Mouse (Mus musculus) midbrain, embryonic 10.5 days (tissue): ENCODE data around the gene Cmtm1. TPM values are rescaled to one million over a fixed set of nuclear protein-coding genes. Genes with fewer than 3 reads are reported as not detected.
"Not testable (repeated sequence)": the region's sequence is repeated elsewhere in the genome, so short reads cannot be mapped to it uniquely, and the experiment has no call there.

Source experiments
- DNase-seq: peaks from one replicate; pipeline ENCODE4 v3.0.0-alpha.2; 2017; ENCODE audit warnings: low spot score
- H3K27ac ChIP-seq: fragments of 300-500 bp; sonication (generic); replicated peaks from 2 replicates; pipeline ENCODE4 v1.5.1; 2016; ENCODE audit warnings: mild to moderate bottlenecking
- H3K27me3 ChIP-seq: fragments of 300-500 bp; sonication (generic); 2 replicates; pipeline ENCODE4 v1.6.1; 2016; ENCODE audit warnings: low read depth, mild to moderate bottlenecking; ENCODE audit not compliant: poor library complexity, severe bottlenecking
- H3K36me3 ChIP-seq: fragments of 300-500 bp; sonication (generic); 2 replicates; pipeline ENCODE4 v1.6.1; 2016; ENCODE audit warnings: mild to moderate bottlenecking, moderate library complexity
- H3K4me1 ChIP-seq: fragments of 300-500 bp; sonication (generic); 2 replicates; pipeline ENCODE4 v1.6.1; 2016
- H3K4me3 ChIP-seq: fragments of 300-500 bp; sonication (generic); 2 replicates; pipeline ENCODE4 v1.5.1; 2016; ENCODE audit warnings: mild to moderate bottlenecking, moderate library complexity
- H3K9me3 ChIP-seq: fragments of 300-500 bp; sonication (generic); replicated peaks from 2 replicates; pipeline ENCODE4 v1.6.1; 2016; ENCODE audit warnings: mild to moderate bottlenecking
- WGBS: fragments of 180-500 bp; shearing (Covaris S2); methylation state at CpG from one replicate; pipeline ENCODE4 v1.1.7; 2016; 5-methylcytosine and 5-hydroxymethylcytosine counted together
- polyA plus RNA-seq: library from polyadenylated mRNA; unstranded; fragments of >200 nt; fragmentation: Nextera tagmentation; extraction: Ambion mirVana; gene quantifications from 2 replicates; pipeline ENCODE4 v1.2.1, GENCODE M21; 2016

The Cmtm1 gene
- polyA plus RNA-seq, 1 experiment from 2014 or later: not detected

DNA sequence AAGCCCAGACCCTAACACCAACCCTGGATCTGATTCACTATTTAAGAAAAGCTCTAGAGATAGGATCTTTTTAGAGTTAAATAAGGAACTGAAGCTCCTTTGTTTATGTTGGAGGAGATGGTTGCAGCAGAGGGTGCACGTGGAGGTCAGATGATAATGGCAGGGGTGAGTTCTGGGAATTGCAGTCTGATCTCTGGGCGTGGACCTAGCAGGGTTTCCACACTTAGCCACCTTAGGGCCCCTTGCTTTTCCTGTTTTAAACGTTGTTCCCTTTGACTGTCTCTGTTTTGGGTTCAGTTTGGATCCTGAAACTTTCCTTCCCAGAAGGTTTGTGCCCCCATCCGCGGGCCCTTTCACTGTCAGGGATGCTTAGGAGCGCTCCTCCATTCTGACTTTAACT, 1.6 kb downstream of the Cmtm1 start:
- not testable (repeated sequence) for H3K4me3 ChIP-seq, H3K9me3 ChIP-seq, H3K27ac ChIP-seq, H3K4me1 ChIP-seq, DNase-seq, H3K36me3 ChIP-seq, H3K27me3 ChIP-seq
- 70% methylated on average over 6 of the region's 6 CpGs for WGBS

DNA sequence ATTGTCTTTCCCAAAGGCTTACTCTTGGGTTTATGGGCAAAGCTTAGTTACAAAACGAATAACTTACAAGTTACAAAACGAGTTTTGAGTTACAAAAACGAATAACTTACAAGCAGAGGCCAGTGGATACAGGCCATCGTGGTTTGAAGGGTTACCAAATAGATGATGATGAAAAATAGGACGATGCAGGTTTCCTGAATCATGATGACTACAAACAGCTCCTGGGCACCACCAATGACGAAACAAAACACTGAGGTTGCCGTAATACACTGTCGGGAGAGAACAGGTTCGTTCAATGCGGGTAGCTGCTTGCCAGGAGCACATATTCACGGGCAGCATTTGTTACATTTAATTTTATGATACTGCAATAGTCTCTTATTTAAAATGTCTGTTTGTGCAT, 5.0 kb downstream of the Cmtm1 start:
- H3K4me1 ChIP-seq: peaks cover 20% of the 10 kb centered on the region
- no peaks in the 10 kb centered on the region for H3K9me3 ChIP-seq
- H3K27me3 ChIP-seq: no peaks in the 10 kb centered on the region
- DNase-seq: no peak
- no peak overlapping the region for H3K4me3 ChIP-seq
- 89% methylated on average over 11 of the region's 11 CpGs for WGBS
- no peak overlapping the region for H3K27ac ChIP-seq
- H3K36me3 ChIP-seq: no peaks in the 10 kb centered on the region

DNA sequence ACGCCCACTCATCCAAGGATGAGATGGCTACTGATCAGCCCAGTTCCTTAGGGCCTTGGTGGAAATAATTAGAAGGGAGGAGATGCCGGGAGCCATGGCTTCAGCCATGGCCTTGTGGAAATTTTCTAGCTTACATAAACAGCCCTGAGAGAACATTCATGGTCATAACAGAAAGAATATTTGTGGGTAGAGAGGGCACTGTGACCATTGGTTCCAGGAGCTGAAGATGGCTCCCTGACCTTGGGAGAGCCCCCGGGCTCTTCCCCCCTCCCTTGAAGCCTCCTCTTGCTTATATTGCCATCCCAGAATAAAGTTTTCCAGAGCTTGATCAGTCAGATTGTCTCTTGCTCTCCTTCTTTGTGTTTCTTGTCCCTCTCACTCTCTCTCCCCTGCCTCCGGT, 7.4 kb downstream of the Cmtm1 start:
- not testable (repeated sequence) for H3K36me3 ChIP-seq, DNase-seq, H3K27me3 ChIP-seq, H3K4me3 ChIP-seq, H3K27ac ChIP-seq, H3K9me3 ChIP-seq
- WGBS: 93% methylated on average over 4 of the region's 4 CpGs
- peaks cover 20% of the 10 kb centered on the region for H3K4me1 ChIP-seq

DNA sequence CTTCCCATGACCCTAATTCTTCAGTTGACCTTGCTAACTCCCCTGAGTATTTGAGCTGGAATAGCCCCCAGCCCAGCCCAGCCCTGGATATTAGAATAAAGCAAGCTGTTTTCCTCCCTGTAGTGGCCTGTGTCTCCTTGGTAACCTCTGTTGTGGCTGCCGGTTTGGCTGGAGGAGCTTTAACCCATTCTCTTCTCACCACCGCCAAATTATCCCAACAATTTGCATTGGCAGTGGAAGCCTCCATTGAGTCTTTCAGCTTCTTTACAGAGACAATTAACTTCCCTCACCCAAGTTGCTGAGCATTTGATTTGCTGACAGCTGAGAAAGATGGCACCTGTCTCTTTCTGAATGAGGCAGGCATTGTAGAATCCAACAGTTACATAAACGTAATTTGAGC, 8.4 kb downstream of the Cmtm1 start:
- not testable (repeated sequence) for H3K36me3 ChIP-seq, H3K27me3 ChIP-seq, H3K4me3 ChIP-seq, H3K9me3 ChIP-seq
- peak overlapping the region; percentile 59; the same call in 1 of the 2 replicates for H3K27ac ChIP-seq
- WGBS: 16% methylated on average over 3 of the region's 3 CpGs
- peak; percentile 54 for DNase-seq
- peaks cover 24% of the 10 kb centered on the region for H3K4me1 ChIP-seq

DNA sequence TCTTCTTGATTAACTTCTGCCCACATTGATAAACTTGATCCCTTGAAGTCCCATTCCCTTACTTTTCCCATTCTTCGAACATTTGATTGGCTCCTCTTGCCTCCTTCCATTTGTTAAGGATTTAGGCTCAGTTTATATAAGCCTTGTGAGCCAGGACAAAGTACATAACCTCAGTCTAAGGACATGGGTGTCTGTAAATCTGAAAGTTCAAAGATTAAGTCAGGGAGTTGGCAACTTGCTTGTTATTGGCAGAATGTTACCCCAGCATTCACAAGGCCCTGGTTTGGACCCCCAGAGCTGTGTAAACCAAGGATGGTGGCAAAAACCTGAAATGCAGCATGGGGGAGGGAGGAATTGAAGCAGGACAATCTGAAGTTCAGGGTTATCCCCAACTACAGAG, 15.5 kb downstream of the Cmtm1 start:
- H3K9me3 ChIP-seq: no peaks in the 10 kb centered on the region
- H3K4me1 ChIP-seq: peaks cover 4% of the 10 kb centered on the region; the same call in 1 of the 2 replicates
- no peak for DNase-seq
- H3K27ac ChIP-seq: no peak overlapping the region
- 83% methylated on average over 1 of the region's 1 CpGs for WGBS
- H3K36me3 ChIP-seq: no peaks in the 10 kb centered on the region
- H3K4me3 ChIP-seq: no peak overlapping the region
- no peaks in the 10 kb centered on the region for H3K27me3 ChIP-seq

DNA sequence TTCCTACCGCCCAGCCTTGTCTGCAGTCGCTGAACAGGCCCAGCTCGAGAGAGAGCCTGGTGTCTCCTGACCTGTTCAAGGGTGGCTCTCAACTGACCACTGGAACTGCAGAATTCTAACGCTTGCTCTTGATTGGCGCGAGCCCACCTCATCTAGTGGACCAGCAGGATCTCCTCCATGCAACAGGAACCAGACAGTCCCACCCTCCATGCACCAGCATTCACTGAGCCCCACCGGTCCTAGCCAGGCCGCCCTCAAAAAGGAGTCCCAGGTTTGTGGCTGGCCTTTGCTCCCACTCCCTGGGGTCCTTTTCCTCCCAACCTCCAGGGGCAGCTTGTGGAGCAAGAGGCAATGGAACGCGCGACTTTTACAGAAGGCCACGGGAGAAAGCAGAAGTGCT, 16.9 kb downstream of the Cmtm1 start, which contains the start of gene Cmtm2a:
Cmtm2a (minus strand) TSS at position 101 of the 400 bp plus-strand sequence.
- 88% methylated on average over 12 of the region's 12 CpGs for whole genome bisulfite sequencing
- H3K27me3 ChIP-seq, H3K9me3 ChIP-seq, DNase-seq, H3K36me3 ChIP-seq, H3K4me3 ChIP-seq, H3K4me1 ChIP-seq, H3K27ac ChIP-seq: not testable (repeated sequence)

DNA sequence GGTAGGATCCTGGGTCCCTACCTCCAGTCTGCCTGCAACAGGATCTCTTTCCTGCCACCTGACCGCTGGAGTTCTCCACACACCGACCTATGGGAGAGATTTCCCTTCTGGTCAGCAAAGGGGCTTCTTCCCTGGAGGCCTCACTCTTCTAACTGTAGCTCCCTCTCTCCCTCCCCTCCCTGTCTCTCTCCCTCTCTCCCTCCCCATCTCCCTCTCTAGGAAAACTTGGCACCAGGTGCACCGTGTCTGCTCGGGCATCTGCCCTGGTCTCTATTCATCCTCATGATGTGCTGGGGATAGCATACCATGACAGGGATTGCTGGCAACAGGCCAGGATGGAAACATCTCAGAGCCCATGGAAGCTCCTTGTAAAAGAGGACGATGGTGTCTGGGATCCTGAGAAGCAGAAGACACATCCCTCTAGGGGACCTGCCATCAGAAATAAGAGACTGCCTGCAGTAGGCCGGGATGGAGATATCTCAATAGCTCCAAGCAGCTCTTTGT, 41.0 kb downstream of the Cmtm1 start:
- 93% methylated on average over 6 of the region's 6 CpGs for WGBS
- Histone ChIP-seq H3K4me3 (no peak overlapping the region), H3K36me3 (peaks cover 14% of the 10 kb centered on the region), H3K27me3 (no peaks in the 10 kb centered on the region), H3K9me3 (no peaks in the 10 kb centered on the region), H3K4me1 (no peaks in the 10 kb centered on the region), H3K27ac (no peak overlapping the region)
- no peak for DNase-seq

DNA sequence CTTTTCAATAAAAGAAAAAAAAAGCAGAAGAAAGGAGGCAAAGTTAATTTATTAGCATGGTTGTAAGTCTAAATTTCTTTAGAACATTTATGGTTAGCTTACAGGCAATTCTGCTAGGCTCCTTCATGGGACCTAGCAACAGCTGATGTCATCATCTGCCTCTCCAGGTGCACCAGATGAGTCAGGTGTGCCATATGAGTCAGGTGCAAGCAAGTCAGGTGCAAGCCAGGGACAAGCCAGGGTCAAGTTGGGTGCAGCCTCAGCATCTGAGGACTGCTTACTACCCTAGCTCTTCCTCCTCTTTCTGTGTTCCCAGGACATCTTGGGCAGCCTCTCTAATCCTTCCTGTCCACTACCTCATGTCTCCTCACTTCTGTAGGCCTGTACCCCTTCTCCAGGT, 41.6 kb downstream of the Cmtm1 start:
- DNase-seq: no peak
- Histone ChIP-seq H3K4me3 (no peak overlapping the region), H3K36me3 (peaks cover 20% of the 10 kb centered on the region), H3K27me3 (no peaks in the 10 kb centered on the region), H3K27ac (no peak overlapping the region), H3K9me3 (no peaks in the 10 kb centered on the region), H3K4me1 (no peaks in the 10 kb centered on the region)

DNA sequence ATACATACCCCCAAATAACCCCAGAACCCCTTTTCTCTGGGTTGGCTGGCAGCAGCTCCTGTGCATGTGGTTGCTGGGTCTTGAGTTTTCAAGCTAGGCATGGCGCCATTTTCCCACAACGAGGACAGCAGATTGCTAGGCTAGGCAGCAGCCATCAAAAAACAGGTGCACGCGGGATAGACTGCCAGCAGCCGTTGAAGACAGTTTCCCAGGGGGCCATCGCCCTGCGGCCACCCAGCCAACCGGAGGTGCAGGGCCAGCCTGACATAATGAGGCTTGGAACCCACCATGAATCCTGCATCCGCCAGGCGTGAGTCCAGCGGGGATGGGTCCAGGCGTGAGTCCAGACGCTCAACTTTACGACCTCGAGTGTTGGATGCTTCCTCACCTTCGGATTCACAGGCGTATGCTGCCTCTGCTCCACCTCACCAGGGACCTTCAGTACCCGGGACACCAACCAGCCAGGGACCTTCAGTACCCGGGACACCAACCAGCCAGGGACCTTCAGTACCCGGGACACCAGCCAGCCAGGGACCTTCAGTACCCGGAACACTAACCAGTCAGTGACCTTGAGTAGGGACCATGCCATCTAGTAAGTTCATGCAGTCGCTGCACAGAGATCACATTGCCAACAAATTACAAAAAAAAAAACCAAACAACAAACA, 45.5 kb downstream of the Cmtm1 start:
- H3K27ac ChIP-seq, DNase-seq, H3K4me1 ChIP-seq, H3K27me3 ChIP-seq, H3K9me3 ChIP-seq, H3K4me3 ChIP-seq: not testable (repeated sequence)
- whole genome bisulfite sequencing: 96% methylated on average over 22 of the region's 22 CpGs
- H3K36me3 ChIP-seq: peaks cover 50% of the 10 kb centered on the region

DNA sequence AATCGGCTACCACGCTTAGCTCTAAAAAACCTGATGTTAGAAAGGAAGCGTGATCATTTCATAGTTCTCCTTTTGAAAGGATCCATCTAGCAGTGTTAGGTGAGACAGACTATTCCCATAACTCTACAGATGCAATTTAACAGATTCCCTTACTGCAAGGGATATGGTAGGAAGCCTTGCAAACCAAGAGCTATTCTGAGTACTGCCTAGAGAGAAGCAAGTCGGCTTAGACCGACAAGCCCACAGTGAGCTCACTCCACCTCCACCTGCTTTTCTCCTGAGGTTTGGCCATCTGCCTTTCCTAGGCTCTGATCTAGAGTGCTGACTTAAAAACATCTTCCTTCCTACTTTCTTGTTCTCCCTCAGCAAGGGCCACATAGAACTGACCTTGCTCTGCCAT, 48.1 kb downstream of the Cmtm1 start:
- peaks cover 73% of the 10 kb centered on the region for H3K36me3 ChIP-seq
- not testable (repeated sequence) for H3K4me3 ChIP-seq, H3K27ac ChIP-seq, H3K27me3 ChIP-seq, H3K9me3 ChIP-seq, DNase-seq, H3K4me1 ChIP-seq
- 95% methylated on average over 5 of the region's 5 CpGs for WGBS

DNA sequence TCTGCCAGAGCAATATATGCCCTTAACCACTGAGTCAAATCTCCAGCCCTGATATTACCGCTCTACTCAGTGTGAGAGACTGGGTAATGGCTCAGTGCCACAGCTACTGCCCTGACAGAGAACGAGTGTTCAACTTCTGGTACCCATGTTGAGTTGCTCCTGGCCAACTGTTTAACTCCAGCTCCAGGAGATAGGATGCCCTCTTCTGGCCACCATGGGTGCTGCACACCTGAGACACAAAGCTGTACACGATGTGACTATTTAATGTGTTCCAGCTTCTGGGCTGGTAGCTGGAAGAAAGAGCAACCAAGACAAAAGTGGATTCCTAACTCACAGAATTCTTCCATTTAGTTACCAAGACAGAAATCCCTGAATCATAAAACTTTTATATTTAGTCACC, 56.9 kb downstream of the Cmtm1 start:
- H3K27me3 ChIP-seq: no peaks in the 10 kb centered on the region
- H3K9me3 ChIP-seq: no peaks in the 10 kb centered on the region; the same call in 1 of the 2 replicates
- H3K4me1 ChIP-seq: peaks cover 19% of the 10 kb centered on the region
- peaks cover 10% of the 10 kb centered on the region for H3K36me3 ChIP-seq
- DNase-seq: no peak
- WGBS: 90% methylated on average over 3 of the region's 3 CpGs
- H3K4me3 ChIP-seq: no peak overlapping the region
- no peak overlapping the region for H3K27ac ChIP-seq

DNA sequence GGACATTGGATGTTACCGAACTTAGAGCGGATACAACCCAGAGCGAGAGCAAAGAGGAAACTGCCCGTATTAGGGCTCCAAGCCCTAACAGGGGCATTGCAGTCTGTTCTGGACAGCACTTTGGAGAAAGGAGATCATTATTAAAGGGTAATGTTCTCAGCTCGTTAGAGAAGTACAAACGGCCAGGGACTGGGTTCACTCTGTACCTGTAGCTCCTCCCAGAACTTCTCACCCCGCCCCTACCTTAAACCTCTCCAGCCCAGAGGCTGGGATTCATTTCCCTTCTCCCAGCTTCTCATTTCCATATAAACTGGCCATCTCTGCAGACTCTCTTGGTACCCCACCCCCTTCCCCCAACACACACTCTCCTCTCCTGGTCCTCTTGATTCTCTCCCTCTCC, 58.5 kb downstream of the Cmtm1 start:
- peak; percentile 22 for DNase-seq
- Histone ChIP-seq H3K27ac (no peak overlapping the region; the same call in 1 of the 2 replicates), H3K4me1 (peaks cover 33% of the 10 kb centered on the region), H3K27me3 (no peaks in the 10 kb centered on the region), H3K4me3 (peak overlapping the region; percentile 74), H3K9me3 (no peaks in the 10 kb centered on the region), H3K36me3 (no peaks in the 10 kb centered on the region)
- WGBS: 0% methylated on average over 7 of the region's 7 CpGs

DNA sequence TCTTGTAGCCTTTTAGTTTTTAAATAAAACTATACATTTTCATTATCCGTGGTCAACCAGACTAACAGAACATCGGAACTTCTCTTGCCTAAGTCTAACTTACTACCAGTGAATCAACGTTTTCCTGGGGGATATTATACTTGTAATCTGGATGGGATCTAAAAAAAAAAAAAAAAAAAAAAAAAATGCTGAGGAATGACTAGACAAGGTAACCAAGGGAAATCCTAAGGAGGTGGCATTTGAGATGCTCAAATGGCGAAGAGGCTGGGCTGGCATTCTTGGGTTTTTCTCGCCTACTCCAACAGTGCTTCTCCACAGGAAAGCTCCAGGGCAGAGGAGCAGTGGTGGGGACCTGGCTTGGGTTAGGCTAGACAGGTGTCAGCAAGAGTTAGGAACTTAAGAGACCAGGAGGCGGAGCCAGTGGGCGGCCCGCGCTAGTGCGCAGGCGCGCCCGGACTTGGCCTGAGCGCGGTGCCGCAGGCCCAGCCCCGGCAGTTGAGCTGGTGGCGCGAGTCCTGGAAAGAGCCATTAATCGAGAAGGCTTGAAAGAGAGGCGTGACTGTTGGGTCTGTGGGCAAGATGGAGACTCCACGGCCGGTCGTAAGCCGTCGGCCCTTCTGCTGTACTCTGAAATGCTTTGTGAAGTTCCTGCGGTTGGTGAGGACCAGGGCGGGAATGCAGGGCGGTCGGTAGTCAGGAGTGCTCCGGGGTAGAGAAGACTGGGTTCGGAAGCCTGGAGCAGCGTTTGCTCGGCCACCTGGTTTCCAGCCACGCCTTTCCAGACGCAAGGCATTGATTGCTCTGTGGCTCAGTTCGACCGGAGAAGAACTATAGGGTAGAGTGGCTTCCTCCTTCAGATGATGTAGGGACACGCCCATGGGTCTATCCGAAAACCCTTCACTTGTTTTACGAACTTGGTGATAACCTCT, 59.2 kb downstream of the Cmtm1 start, which contains the start of gene Cklf:
Cklf (plus strand) TSS at position 423 of the 929 bp plus-strand sequence.
- WGBS: 4% methylated on average over 41 of the region's 41 CpGs
- Histone ChIP-seq H3K27ac (peak within 1 kb of the TSS; percentile 91), H3K4me3 (peak within 1 kb of the TSS; percentile 74), H3K9me3 (no peaks in the 10 kb centered on the region), H3K36me3 (no peaks in the 10 kb centered on the region), H3K4me1 (peaks cover 33% of the 10 kb centered on the region), H3K27me3 (no peaks in the 10 kb centered on the region)
- peak; percentile 89 for DNase-seq
